Mouse (Mus musculus): ENCODE data around the gene Prickle1. TPM values are rescaled to one million over a fixed set of nuclear protein-coding genes. Genes with fewer than 3 reads are reported as not detected.

Gene Prickle1
- polyA plus RNA-seq, 1 experiment = 7.4 TPM

- Histone ChIP-seq H3K79me3 (ENCODE audit: low read depth) (no peaks in the 10 kb centered on the region), H3K4me3 (ENCODE audit: insufficient read depth, poor library complexity, severe bottlenecking) (peak overlapping the region; percentile 36), H3K79me2 (ENCODE audit: control insufficient read depth, insufficient read depth) (no peaks in the 10 kb centered on the region), H3K27me3 (ENCODE audit: control insufficient read depth, insufficient read depth, insufficient read length) (no peaks in the 10 kb centered on the region), H3K36me3 (ENCODE audit: control insufficient read depth, insufficient read depth) (no peaks in the 10 kb centered on the region), H3ac (ENCODE audit: control insufficient read depth, insufficient read length, low read depth) (peak overlapping the region; percentile 55)
- TF ChIP-seq CEBPB (IDR thresholded peaks at IDR 0.05; ENCODE audit: low read depth) (no peak), CTCF (IDR thresholded peaks at IDR 0.05; ENCODE audit: control insufficient read depth, insufficient read depth, insufficient read length) (peak; percentile 98)
Measured at GRCm38 (mm10) chr15:93518941-93519835, 76.5 kb downstream of the Prickle1 start.

DNA sequence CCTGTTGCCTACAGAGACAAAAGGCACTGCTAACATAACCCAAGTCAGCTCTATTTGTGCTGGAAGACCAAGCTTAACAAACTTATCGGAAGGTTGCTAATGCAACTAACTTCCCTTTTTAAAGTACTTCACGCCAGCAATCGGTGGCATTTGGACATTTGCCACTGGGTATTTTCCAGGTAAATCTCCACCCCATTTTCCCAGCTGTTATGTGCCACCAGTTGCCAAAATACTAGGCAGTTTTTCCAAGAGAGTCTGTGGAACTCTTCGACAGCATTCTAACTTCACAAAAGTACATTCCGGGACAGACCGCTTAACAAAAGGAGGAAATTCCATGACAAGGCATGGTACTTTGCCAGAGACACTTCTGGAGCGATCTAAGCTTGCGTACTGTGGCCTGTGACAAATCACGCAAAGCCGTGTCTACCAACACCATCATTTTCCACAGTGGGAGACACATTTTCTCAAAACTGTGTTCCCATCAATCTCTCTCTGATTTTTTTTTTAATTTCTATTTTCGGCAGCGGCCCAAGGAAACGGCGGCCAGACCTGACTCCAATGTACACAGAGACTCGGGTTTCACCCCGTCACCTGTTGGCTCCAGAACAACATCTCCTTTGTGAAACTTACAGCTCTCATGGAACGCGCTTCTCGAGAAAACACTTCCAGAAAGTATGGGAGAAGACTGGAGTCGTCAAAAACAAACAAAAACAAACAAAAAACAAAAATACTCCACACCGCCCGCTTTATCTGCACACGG is 77.4 kb downstream of the Prickle1 start:
- no peak for TF ChIP-seq FOSL1 (IDR thresholded peaks at IDR 0.05; ENCODE audit: insufficient read depth, low read length, poor library complexity, severe bottlenecking)
- TF ChIP-seq MYOD1 (IDR thresholded peaks at IDR 0.05; ENCODE audit: control insufficient read depth, insufficient read length, low read depth) = no peak
- TF ChIP-seq MYOG (IDR thresholded peaks at IDR 0.05; ENCODE audit: control insufficient read depth, extremely low read depth, insufficient read length) = no peak
- no peak for TF ChIP-seq MAX (IDR thresholded peaks at IDR 0.05)
- TF ChIP-seq USF1 (IDR thresholded peaks at IDR 0.05; ENCODE audit: low read depth) = no peak
- TF ChIP-seq CTCF (IDR thresholded peaks at IDR 0.05; ENCODE audit: control insufficient read depth, insufficient read depth, insufficient read length) = no peak
- no peak for TF ChIP-seq CEBPB (IDR thresholded peaks at IDR 0.05; ENCODE audit: low read depth)
- Histone ChIP-seq H3K27me3 (ENCODE audit: control insufficient read depth, insufficient read depth, insufficient read length) (no peaks in the 10 kb centered on the region), H3ac (ENCODE audit: control insufficient read depth, insufficient read length, low read depth) (no peak overlapping the region), H3K4me3 (ENCODE audit: insufficient read depth, poor library complexity, severe bottlenecking) (no peak overlapping the region), H3K79me2 (ENCODE audit: control insufficient read depth, insufficient read depth) (no peaks in the 10 kb centered on the region), H3K79me3 (ENCODE audit: low read depth) (no peaks in the 10 kb centered on the region), H3K36me3 (ENCODE audit: control insufficient read depth, insufficient read depth) (no peaks in the 10 kb centered on the region)

DNA sequence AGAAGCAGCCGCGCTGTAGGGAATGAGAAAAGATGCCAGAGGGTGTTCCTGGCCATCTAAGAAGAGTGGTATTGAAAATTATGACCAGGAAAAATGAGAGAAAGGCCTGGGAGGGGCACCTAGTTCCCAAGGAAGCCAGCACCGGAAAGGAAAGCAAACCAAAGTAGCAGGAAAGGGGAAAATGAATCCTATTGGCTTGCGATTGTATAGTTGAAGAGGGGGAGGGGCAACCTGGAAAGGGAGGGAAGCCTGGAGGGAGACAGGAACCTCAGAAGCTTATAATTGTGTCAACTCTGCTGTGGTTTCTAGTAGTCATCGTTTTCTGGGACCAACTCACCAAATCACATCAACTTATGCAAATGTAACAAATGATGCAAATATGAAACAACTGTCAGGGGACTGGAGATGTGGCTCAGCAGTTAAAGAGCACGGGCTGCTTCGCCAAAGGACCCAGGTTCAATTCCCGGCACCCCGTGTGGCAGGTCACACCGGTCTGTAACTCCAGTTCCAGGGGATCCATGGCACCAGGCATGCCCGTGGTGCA is 78.6 kb downstream of the Prickle1 start:
- H3K79me2 ChIP-seq (ENCODE audit: control insufficient read depth, insufficient read depth) = no peaks in the 10 kb centered on the region
- no peak overlapping the region for H3ac ChIP-seq (ENCODE audit: control insufficient read depth, insufficient read length, low read depth)
- H3K79me3 ChIP-seq (ENCODE audit: low read depth) = no peaks in the 10 kb centered on the region
- TF ChIP-seq FOSL1 (IDR thresholded peaks at IDR 0.05; ENCODE audit: insufficient read depth, low read length, poor library complexity, severe bottlenecking) = no peak
- TF ChIP-seq USF1 (IDR thresholded peaks at IDR 0.05; ENCODE audit: low read depth) = no peak
- TF ChIP-seq MYOD1 (IDR thresholded peaks at IDR 0.05; ENCODE audit: control insufficient read depth, insufficient read length, low read depth) = no peak
- no peak for TF ChIP-seq MAX (IDR thresholded peaks at IDR 0.05)
- no peak for TF ChIP-seq MYOG (IDR thresholded peaks at IDR 0.05; ENCODE audit: control insufficient read depth, extremely low read depth, insufficient read length)
- TF ChIP-seq CTCF (IDR thresholded peaks at IDR 0.05; ENCODE audit: control insufficient read depth, insufficient read depth, insufficient read length) = no peak
- TF ChIP-seq CEBPB (IDR thresholded peaks at IDR 0.05; ENCODE audit: low read depth) = no peak
- no peaks in the 10 kb centered on the region for H3K36me3 ChIP-seq (ENCODE audit: control insufficient read depth, insufficient read depth)
- no peak overlapping the region for H3K4me3 ChIP-seq (ENCODE audit: insufficient read depth, poor library complexity, severe bottlenecking)
- H3K27me3 ChIP-seq (ENCODE audit: control insufficient read depth, insufficient read depth, insufficient read length) = no peaks in the 10 kb centered on the region

- Histone ChIP-seq H3K36me3 (ENCODE audit: control insufficient read depth, insufficient read depth) (no peaks in the 10 kb centered on the region), H3K79me2 (ENCODE audit: control insufficient read depth, insufficient read depth) (no peaks in the 10 kb centered on the region), H3ac (ENCODE audit: control insufficient read depth, insufficient read length, low read depth) (no peak overlapping the region), H3K27me3 (ENCODE audit: control insufficient read depth, insufficient read depth, insufficient read length) (no peaks in the 10 kb centered on the region), H3K79me3 (ENCODE audit: low read depth) (no peaks in the 10 kb centered on the region), H3K4me3 (ENCODE audit: insufficient read depth, poor library complexity, severe bottlenecking) (no peak overlapping the region)
- TF ChIP-seq CTCF (IDR thresholded peaks at IDR 0.05; ENCODE audit: control insufficient read depth, insufficient read depth, insufficient read length) (no peak), MYOG (IDR thresholded peaks at IDR 0.05; ENCODE audit: control insufficient read depth, extremely low read depth, insufficient read length) (no peak), MYOD1 (IDR thresholded peaks at IDR 0.05; ENCODE audit: control insufficient read depth, insufficient read length, low read depth) (no peak), MAX (IDR thresholded peaks at IDR 0.05) (no peak), FOSL1 (IDR thresholded peaks at IDR 0.05; ENCODE audit: insufficient read depth, low read length, poor library complexity, severe bottlenecking) (no peak), CEBPB (IDR thresholded peaks at IDR 0.05; ENCODE audit: low read depth) (no peak), USF1 (IDR thresholded peaks at IDR 0.05; ENCODE audit: low read depth) (no peak)
Measured at GRCm38 (mm10) chr15:93515316-93515715, 80.4 kb downstream of the Prickle1 start.

- no peak overlapping the region for H3K4me3 ChIP-seq (ENCODE audit: insufficient read depth, poor library complexity, severe bottlenecking)
- H3ac ChIP-seq (ENCODE audit: control insufficient read depth, insufficient read length, low read depth) = no peak overlapping the region
- no peaks in the 10 kb centered on the region for H3K79me2 ChIP-seq (ENCODE audit: control insufficient read depth, insufficient read depth)
- H3K79me3 ChIP-seq (ENCODE audit: low read depth) = no peaks in the 10 kb centered on the region
- H3K27me3 ChIP-seq (ENCODE audit: control insufficient read depth, insufficient read depth, insufficient read length) = no peaks in the 10 kb centered on the region
- no peak for TF ChIP-seq USF1 (IDR thresholded peaks at IDR 0.05; ENCODE audit: low read depth)
- no peak for TF ChIP-seq MAX (IDR thresholded peaks at IDR 0.05)
- TF ChIP-seq MYOD1 (IDR thresholded peaks at IDR 0.05; ENCODE audit: control insufficient read depth, insufficient read length, low read depth) = no peak
- TF ChIP-seq CEBPB (IDR thresholded peaks at IDR 0.05; ENCODE audit: low read depth) = no peak
- TF ChIP-seq MYOG (IDR thresholded peaks at IDR 0.05; ENCODE audit: control insufficient read depth, extremely low read depth, insufficient read length) = no peak
- no peak for TF ChIP-seq CTCF (IDR thresholded peaks at IDR 0.05; ENCODE audit: control insufficient read depth, insufficient read depth, insufficient read length)
- TF ChIP-seq FOSL1 (IDR thresholded peaks at IDR 0.05; ENCODE audit: insufficient read depth, low read length, poor library complexity, severe bottlenecking) = no peak
- H3K36me3 ChIP-seq (ENCODE audit: control insufficient read depth, insufficient read depth) = no peaks in the 10 kb centered on the region
Measured at GRCm38 (mm10) chr15:93513939-93514341, 81.8 kb downstream of the Prickle1 start.
